Mouse (Mus musculus): ENCODE data around the gene Tmem176b.

Gene Tmem176b

DNA sequence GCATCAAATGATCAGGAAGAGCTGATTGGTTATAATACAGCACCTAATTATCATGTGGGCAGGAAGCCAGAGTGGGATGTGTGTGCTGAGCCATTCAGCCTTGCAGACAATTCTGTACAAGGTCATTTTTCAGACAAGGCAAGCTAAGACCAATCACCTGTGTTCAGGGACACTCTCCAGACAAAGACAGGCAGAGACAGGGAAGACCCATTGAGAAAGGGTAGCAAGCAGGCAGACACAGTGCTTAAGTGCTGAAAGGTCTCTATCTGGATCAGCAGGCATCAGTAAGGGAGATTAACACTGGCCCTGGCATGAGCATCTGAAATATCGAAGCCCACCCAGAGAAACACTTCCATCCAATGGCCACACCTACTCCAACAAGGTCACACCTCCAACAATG, 56.9 kb downstream of the Tmem176b start:
- no peak for DNase-seq

All from thymus, postnatal 25 days (tissue).